In genomic region chr2:103696177-103696576, GRCm38 (mm10) we compare ENCODE assay signal across 9 mouse cellular contexts.
DNase-seq lines count a peak whose midpoint lies in the region; ATAC-seq and TF ChIP-seq lines count a peak whose summit lies in the region.
"Had no signal": no experiment of that assay in that cellular context is flagged by ENCODE, and none has a peak within 500 bp of the region (broad histone marks: within the 10 kb centered on the region; RNA-seq: fewer than 3 reads in every experiment).

No protein-coding gene starts in this region.

- intact Hi-C loops in gastrocnemius, postnatal 36 days (cut with DNase I): no loop called here

- ATAC-seq in midbrain, embryonic 14.5 days (ENCODE audit: low FRiP score, low TSS enrichment): no peak
- ATAC-seq: midbrain, embryonic 15.5 days had no signal

- DNase-seq in ovary, postnatal 36 days (ENCODE audit: low spot score): peak; percentile 35
- no peak for DNase-seq in ovary, postnatal 10 days (ENCODE audit: low spot score)
- DNase-seq in gastrocnemius, postnatal 36 days: peak; percentile 48 to 60
- DNase-seq in lung, adult 18-20 months: peak; percentile 63 to 72
- DNase-seq in layer of hippocampus, adult 2 months (ENCODE audit: low spot score in 2 of 2): no peak
- no peak for DNase-seq in midbrain, embryonic 14.5 days
- no peak for DNase-seq in cerebellum, adult 2 months
- DNase-seq: right cerebral cortex, adult 18-20 months had no signal

- no peak overlapping the region for H3K9ac ChIP-seq in midbrain, embryonic 14.5 days (replicated peaks; ENCODE audit: low read length)
- H3K9ac ChIP-seq: midbrain, embryonic 15.5 days had no signal

- 0 out of 2 replicates have a peak, but pooled peaks cover 2% of the 10 kb centered on the region for H3K36me3 ChIP-seq in midbrain, embryonic 14.5 days (ENCODE audit: control insufficient read depth, insufficient read depth, low read length)
- H3K36me3 ChIP-seq: midbrain, embryonic 15.5 days had no signal

- no peaks in the 10 kb centered on the region for H3K9me3 ChIP-seq in midbrain, embryonic 14.5 days (ENCODE audit: control insufficient read depth, low read length)
- H3K9me3 ChIP-seq: midbrain, embryonic 15.5 days had no signal

- TF ChIP-seq POLR2A in cerebellum, adult 2 months (IDR thresholded peaks at IDR 0.05; ENCODE audit: borderline replicate concordance, insufficient read depth, low read length): no peak

- WGBS in midbrain, embryonic 14.5 days: 80% methylated on average over 3 of the region's 3 CpGs
- WGBS in cerebellum, adult 2 months: 77% methylated on average over 3 of the region's 3 CpGs

- H3K4me3 ChIP-seq in layer of hippocampus, adult 2 months: no peak overlapping the region
- no peak overlapping the region for H3K4me3 ChIP-seq in midbrain, embryonic 14.5 days (replicated peaks; ENCODE audit: low read depth, low read length)
- no peak overlapping the region for H3K4me3 ChIP-seq in cerebellum, adult 2 months (replicated peaks; ENCODE audit: insufficient read depth, low read depth, low read length)
- H3K4me3 ChIP-seq: midbrain, embryonic 15.5 days had no signal

- H3K4me2 ChIP-seq in midbrain, embryonic 14.5 days (ENCODE audit: low read length): no peak overlapping the region
- H3K4me2 ChIP-seq: midbrain, embryonic 15.5 days had no signal

- 0 out of 2 replicates have a peak, but pooled peaks cover 3% of the 10 kb centered on the region for H3K4me1 ChIP-seq in midbrain, embryonic 14.5 days (ENCODE audit: control insufficient read depth, insufficient read depth, low read length)
- H3K4me1 ChIP-seq in cerebellum, adult 2 months (ENCODE audit: control insufficient read depth, insufficient read depth, low read length): peaks cover 3% of the 10 kb centered on the region; the same call in 1 of the 2 replicates
- H3K4me1 ChIP-seq: midbrain, embryonic 15.5 days had no signal

- TF ChIP-seq CTCF in layer of hippocampus, adult 2 months (conservative IDR thresholded peaks at IDR 0.05): no peak
- TF ChIP-seq CTCF in cerebellum, adult 2 months (IDR thresholded peaks at IDR 0.05; ENCODE audit: borderline replicate concordance, insufficient read depth, low read depth, low read length): no peak

- H3K27me3 ChIP-seq in midbrain, embryonic 14.5 days (ENCODE audit: control insufficient read depth, insufficient read depth, low read length): no peaks in the 10 kb centered on the region
- no peaks in the 10 kb centered on the region for H3K27me3 ChIP-seq in cerebellum, adult 2 months (ENCODE audit: control insufficient read depth, insufficient read depth, low read length)
- H3K27me3 ChIP-seq: midbrain, embryonic 15.5 days had no signal

- no peak overlapping the region for H3K27ac ChIP-seq in layer of hippocampus, adult 2 months
- no peak overlapping the region for H3K27ac ChIP-seq in midbrain, embryonic 14.5 days (replicated peaks; ENCODE audit: low read depth, low read length)
- H3K27ac ChIP-seq in cerebellum, adult 2 months (ENCODE audit: insufficient read depth, low read length): no peak overlapping the region
- H3K27ac ChIP-seq: midbrain, embryonic 15.5 days had no signal

Comparison
In these comparisons a context has a peak if more than half of its experiments do, and no peak if none do; other contexts are left out.
1. DNase-seq: peak in ovary, postnatal 36 days (single experiment), gastrocnemius, postnatal 36 days (2 of 2) and lung, adult 18-20 months (2 of 2); none in ovary, postnatal 10 days (single experiment), layer of hippocampus, adult 2 months (0 of 2), midbrain, embryonic 14.5 days (single experiment) and cerebellum, adult 2 months (0 of 2).